Mouse (Mus musculus): ENCODE data around the gene Cnr2. TPM values are rescaled to one million over a fixed set of nuclear protein-coding genes. Genes with fewer than 3 reads are reported as not detected.

Gene Cnr2
- polyA plus RNA-seq, 1 experiment from 2014 or later: 0.51 TPM

GRCm38 (mm10) chr4:135949911-135950310 lies 54.7 kb downstream of the Cnr2 start:
- WGBS: 73% methylated on average over 6 of the region's 6 CpGs
- H3K4me1 ChIP-seq (ENCODE audit: control insufficient read depth, insufficient read depth, low read length): no peaks in the 10 kb centered on the region
- no peaks in the 10 kb centered on the region for H3K9me3 ChIP-seq (ENCODE audit: control insufficient read depth, low read length)
- no peak overlapping the region for H3K4me3 ChIP-seq (ENCODE audit: low read depth, low read length)
- ATAC-seq (ENCODE audit: insufficient number of reproducible peaks, low FRiP score, low TSS enrichment, low read depth) (no peak), DNase-seq (ENCODE audit: low spot score) (no peak)
- no peaks in the 10 kb centered on the region for H3K27me3 ChIP-seq (ENCODE audit: control insufficient read depth, insufficient read depth, low read length)
- no peak overlapping the region for H3K9ac ChIP-seq (ENCODE audit: low read length)
- no peak overlapping the region for H3K27ac ChIP-seq (replicated peaks; ENCODE audit: low read depth, low read length)
- no peak overlapping the region for H3K4me2 ChIP-seq (ENCODE audit: low read depth, severe bottlenecking)
- H3K36me3 ChIP-seq (ENCODE audit: control insufficient read depth, insufficient read depth, low read length): peaks cover 13% of the 10 kb centered on the region

GRCm38 (mm10) chr4:135950365-135950764 lies 55.2 kb downstream of the Cnr2 start:
- Histone ChIP-seq H3K9me3 (ENCODE audit: control insufficient read depth, low read length) (no peaks in the 10 kb centered on the region), H3K27me3 (ENCODE audit: control insufficient read depth, insufficient read depth, low read length) (no peaks in the 10 kb centered on the region), H3K4me1 (ENCODE audit: control insufficient read depth, insufficient read depth, low read length) (no peaks in the 10 kb centered on the region), H3K4me2 (ENCODE audit: low read depth, severe bottlenecking) (no peak overlapping the region), H3K4me3 (ENCODE audit: low read depth, low read length) (no peak overlapping the region), H3K27ac (replicated peaks; ENCODE audit: low read depth, low read length) (no peak overlapping the region), H3K9ac (ENCODE audit: low read length) (no peak overlapping the region), H3K36me3 (ENCODE audit: control insufficient read depth, insufficient read depth, low read length) (peaks cover 13% of the 10 kb centered on the region)
- WGBS: 85% methylated on average over 6 of the region's 6 CpGs
- DNase-seq (ENCODE audit: low spot score) (no peak), ATAC-seq (ENCODE audit: insufficient number of reproducible peaks, low FRiP score, low TSS enrichment, low read depth) (no peak)

DNA sequence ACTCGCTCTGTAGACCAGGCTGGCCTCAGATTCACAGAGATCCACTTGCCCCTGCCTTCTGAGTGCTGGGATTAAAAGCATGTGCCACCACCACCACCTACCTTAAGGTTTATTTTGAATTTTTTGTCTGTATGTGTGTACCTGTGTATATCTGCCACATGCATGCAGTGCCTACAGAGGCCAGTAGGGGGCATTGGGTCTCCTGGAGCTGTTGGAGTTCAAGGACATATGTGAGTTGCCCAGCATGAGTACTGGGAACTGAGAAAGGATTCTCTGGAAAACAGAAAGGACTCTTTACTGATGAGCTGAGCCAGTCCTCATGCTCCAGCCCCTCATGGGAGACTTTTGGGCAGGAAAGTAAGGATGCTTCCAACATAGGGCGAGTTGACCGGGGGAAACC lies 56.3 kb downstream of the Cnr2 start:
- H3K9ac ChIP-seq (ENCODE audit: low read length): no peak overlapping the region
- no peak overlapping the region for H3K4me2 ChIP-seq (ENCODE audit: low read depth, severe bottlenecking)
- no peaks in the 10 kb centered on the region for H3K9me3 ChIP-seq (ENCODE audit: control insufficient read depth, low read length)
- peaks cover 13% of the 10 kb centered on the region for H3K36me3 ChIP-seq (ENCODE audit: control insufficient read depth, insufficient read depth, low read length)
- DNase-seq (ENCODE audit: low spot score) (no peak), ATAC-seq (ENCODE audit: insufficient number of reproducible peaks, low FRiP score, low TSS enrichment, low read depth) (no peak)
- H3K27ac ChIP-seq (replicated peaks; ENCODE audit: low read depth, low read length): no peak overlapping the region
- H3K27me3 ChIP-seq (ENCODE audit: control insufficient read depth, insufficient read depth, low read length): no peaks in the 10 kb centered on the region
- H3K4me3 ChIP-seq (ENCODE audit: low read depth, low read length): no peak overlapping the region
- WGBS: 91% methylated on average over 3 of the region's 3 CpGs
- H3K4me1 ChIP-seq (ENCODE audit: control insufficient read depth, insufficient read depth, low read length): no peaks in the 10 kb centered on the region

- ATAC-seq (ENCODE audit: insufficient number of reproducible peaks, low FRiP score, low TSS enrichment, low read depth) (no peak), DNase-seq (ENCODE audit: low spot score) (no peak)
- Histone ChIP-seq H3K9me3 (ENCODE audit: control insufficient read depth, low read length) (no peaks in the 10 kb centered on the region), H3K4me3 (ENCODE audit: low read depth, low read length) (no peak overlapping the region), H3K36me3 (ENCODE audit: control insufficient read depth, insufficient read depth, low read length) (peaks cover 13% of the 10 kb centered on the region), H3K4me2 (ENCODE audit: low read depth, severe bottlenecking) (no peak overlapping the region), H3K27me3 (ENCODE audit: control insufficient read depth, insufficient read depth, low read length) (no peaks in the 10 kb centered on the region), H3K9ac (ENCODE audit: low read length) (no peak overlapping the region), H3K27ac (replicated peaks; ENCODE audit: low read depth, low read length) (no peak overlapping the region), H3K4me1 (ENCODE audit: control insufficient read depth, insufficient read depth, low read length) (no peaks in the 10 kb centered on the region)
- WGBS: 87% methylated on average over 3 of the region's 3 CpGs
These were observed 58.0 kb downstream of the Cnr2 start for GRCm38 (mm10) chr4:135953179-135953578.

- H3K4me1 ChIP-seq (ENCODE audit: control insufficient read depth, insufficient read depth, low read length): no peaks in the 10 kb centered on the region
- H3K4me2 ChIP-seq (ENCODE audit: low read depth, severe bottlenecking): no peak overlapping the region
- no peak for ATAC-seq (ENCODE audit: insufficient number of reproducible peaks, low FRiP score, low TSS enrichment, low read depth)
- H3K27me3 ChIP-seq (ENCODE audit: control insufficient read depth, insufficient read depth, low read length): no peaks in the 10 kb centered on the region
- H3K36me3 ChIP-seq (ENCODE audit: control insufficient read depth, insufficient read depth, low read length): peaks cover 13% of the 10 kb centered on the region
- WGBS: 17% methylated on average over 2 of the region's 2 CpGs
- no peak overlapping the region for H3K4me3 ChIP-seq (ENCODE audit: low read depth, low read length)
- H3K9me3 ChIP-seq (ENCODE audit: control insufficient read depth, low read length): no peaks in the 10 kb centered on the region
- no peak overlapping the region for H3K9ac ChIP-seq (ENCODE audit: low read length)
- peak; percentile 88 for DNase-seq (ENCODE audit: low spot score)
- no peak overlapping the region for H3K27ac ChIP-seq (replicated peaks; ENCODE audit: low read depth, low read length)
These were observed 59.0 kb downstream of the Cnr2 start for GRCm38 (mm10) chr4:135954241-135954640.

- Histone ChIP-seq H3K9me3 (ENCODE audit: control insufficient read depth, low read length) (no peaks in the 10 kb centered on the region), H3K4me2 (ENCODE audit: low read depth, severe bottlenecking) (no peak overlapping the region), H3K27ac (replicated peaks; ENCODE audit: low read depth, low read length) (no peak overlapping the region), H3K9ac (ENCODE audit: low read length) (no peak overlapping the region), H3K36me3 (ENCODE audit: control insufficient read depth, insufficient read depth, low read length) (peaks cover 13% of the 10 kb centered on the region), H3K4me1 (ENCODE audit: control insufficient read depth, insufficient read depth, low read length) (no peaks in the 10 kb centered on the region), H3K4me3 (ENCODE audit: low read depth, low read length) (no peak overlapping the region), H3K27me3 (ENCODE audit: control insufficient read depth, insufficient read depth, low read length) (no peaks in the 10 kb centered on the region)
- 87% methylated on average over 9 of the region's 9 CpGs for WGBS
- ATAC-seq (ENCODE audit: insufficient number of reproducible peaks, low FRiP score, low TSS enrichment, low read depth) (no peak), DNase-seq (ENCODE audit: low spot score) (no peak)
These were observed 60.7 kb downstream of the Cnr2 start for GRCm38 (mm10) chr4:135955886-135956285.

- no peaks in the 10 kb centered on the region for H3K9me3 ChIP-seq (ENCODE audit: control insufficient read depth, low read length)
- H3K4me1 ChIP-seq (ENCODE audit: control insufficient read depth, insufficient read depth, low read length): no peaks in the 10 kb centered on the region
- DNase-seq (ENCODE audit: low spot score) (no peak), ATAC-seq (ENCODE audit: insufficient number of reproducible peaks, low FRiP score, low TSS enrichment, low read depth) (no peak)
- peaks cover 2% of the 10 kb centered on the region; the same call in 1 of the 2 replicates for H3K36me3 ChIP-seq (ENCODE audit: control insufficient read depth, insufficient read depth, low read length)
- 67% methylated on average over 8 of the region's 8 CpGs for WGBS
- no peak overlapping the region for H3K27ac ChIP-seq (replicated peaks; ENCODE audit: low read depth, low read length)
- H3K4me2 ChIP-seq (ENCODE audit: low read depth, severe bottlenecking): no peak overlapping the region
- H3K27me3 ChIP-seq (ENCODE audit: control insufficient read depth, insufficient read depth, low read length): no peaks in the 10 kb centered on the region
- no peak overlapping the region for H3K9ac ChIP-seq (ENCODE audit: low read length)
- H3K4me3 ChIP-seq (ENCODE audit: low read depth, low read length): no peak overlapping the region
These were observed 63.2 kb downstream of the Cnr2 start for GRCm38 (mm10) chr4:135958354-135958753.

GRCm38 (mm10) chr4:135960717-135961116 lies 65.5 kb downstream of the Cnr2 start:
- WGBS: 23% methylated on average over 5 of the region's 5 CpGs
- no peak overlapping the region for H3K9ac ChIP-seq (ENCODE audit: low read length)
- no peaks in the 10 kb centered on the region for H3K27me3 ChIP-seq (ENCODE audit: control insufficient read depth, insufficient read depth, low read length)
- no peaks in the 10 kb centered on the region for H3K9me3 ChIP-seq (ENCODE audit: control insufficient read depth, low read length)
- H3K4me3 ChIP-seq (ENCODE audit: low read depth, low read length): no peak overlapping the region
- peaks cover 9% of the 10 kb centered on the region for H3K4me1 ChIP-seq (ENCODE audit: control insufficient read depth, insufficient read depth, low read length)
- no peak overlapping the region for H3K4me2 ChIP-seq (ENCODE audit: low read depth, severe bottlenecking)
- H3K27ac ChIP-seq (replicated peaks; ENCODE audit: low read depth, low read length): no peak overlapping the region
- no peaks in the 10 kb centered on the region; the same call in 1 of the 2 replicates for H3K36me3 ChIP-seq (ENCODE audit: control insufficient read depth, insufficient read depth, low read length)
- ATAC-seq (ENCODE audit: insufficient number of reproducible peaks, low FRiP score, low TSS enrichment, low read depth) (no peak), DNase-seq (ENCODE audit: low spot score) (peak; percentile 90)

DNA sequence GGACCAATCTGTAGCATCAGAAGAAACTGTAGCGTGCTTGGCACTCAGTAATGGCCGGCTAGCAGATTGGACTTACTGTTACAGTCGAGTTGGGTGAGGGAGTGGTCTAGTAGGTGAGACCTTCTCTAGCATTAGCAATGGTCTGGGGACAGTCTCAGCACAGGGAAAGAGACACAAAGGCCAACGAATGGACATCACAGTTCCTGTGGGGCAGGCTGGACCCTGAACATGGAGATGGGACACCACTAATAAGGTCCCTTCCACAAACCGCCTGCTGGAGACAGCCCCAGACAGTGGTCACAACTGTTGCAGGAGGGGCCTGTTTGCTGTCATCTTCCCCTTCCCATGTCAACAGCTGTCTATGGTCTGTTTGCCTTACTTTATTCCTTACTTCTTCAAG lies 66.5 kb downstream of the Cnr2 start:
- 88% methylated on average over 5 of the region's 5 CpGs for WGBS
- Histone ChIP-seq H3K4me3 (ENCODE audit: low read depth, low read length) (no peak overlapping the region), H3K27ac (replicated peaks; ENCODE audit: low read depth, low read length) (no peak overlapping the region), H3K36me3 (ENCODE audit: control insufficient read depth, insufficient read depth, low read length) (peaks cover 2% of the 10 kb centered on the region; the same call in 1 of the 2 replicates), H3K27me3 (ENCODE audit: control insufficient read depth, insufficient read depth, low read length) (no peaks in the 10 kb centered on the region), H3K9ac (ENCODE audit: low read length) (no peak overlapping the region), H3K4me2 (ENCODE audit: low read depth, severe bottlenecking) (no peak overlapping the region), H3K9me3 (ENCODE audit: control insufficient read depth, low read length) (no peaks in the 10 kb centered on the region), H3K4me1 (ENCODE audit: control insufficient read depth, insufficient read depth, low read length) (peaks cover 9% of the 10 kb centered on the region)
- DNase-seq (ENCODE audit: low spot score) (no peak), ATAC-seq (ENCODE audit: insufficient number of reproducible peaks, low FRiP score, low TSS enrichment, low read depth) (no peak)
